Mouse (Mus musculus): ENCODE results near the gene Slc6a20a.

The Slc6a20a gene

DNA sequence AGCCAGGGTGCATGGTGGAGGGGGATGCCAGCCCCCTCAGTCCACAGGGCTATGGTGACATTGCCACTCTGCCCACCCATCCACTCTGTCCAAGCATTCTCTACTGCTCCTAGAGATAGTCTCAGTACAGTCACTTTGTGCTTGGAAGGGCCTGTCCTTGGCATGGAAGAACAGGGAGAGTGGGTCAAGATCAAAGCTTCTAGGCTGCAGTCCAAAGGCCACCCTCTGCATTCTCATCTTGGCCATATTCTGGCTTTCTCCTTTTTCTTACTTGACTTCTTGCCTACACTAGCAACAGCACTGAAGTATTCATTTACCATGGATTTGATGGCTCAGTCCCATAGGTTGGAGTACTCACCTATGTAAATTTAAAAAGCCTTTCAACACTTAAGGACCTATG, 40.5 kb downstream of the Slc6a20a start:
- no peak for DNase-seq (ENCODE audit: extremely low spot score)

GRCm38 (mm10) chr9:123636771-123637170, 41.9 kb downstream of the Slc6a20a start:
- no peak for DNase-seq (ENCODE audit: extremely low spot score)

GRCm38 (mm10) chr9:123632993-123633392, 45.7 kb downstream of the Slc6a20a start:
- no peak for DNase-seq (ENCODE audit: extremely low spot score)

GRCm38 (mm10) chr9:123632281-123632680, 46.4 kb downstream of the Slc6a20a start, which contains the start of gene Slc6a20b:
Gene Slc6a20b, minus strand, starts transcription at chr9:123632565.
- no peak for DNase-seq (ENCODE audit: extremely low spot score)

DNA sequence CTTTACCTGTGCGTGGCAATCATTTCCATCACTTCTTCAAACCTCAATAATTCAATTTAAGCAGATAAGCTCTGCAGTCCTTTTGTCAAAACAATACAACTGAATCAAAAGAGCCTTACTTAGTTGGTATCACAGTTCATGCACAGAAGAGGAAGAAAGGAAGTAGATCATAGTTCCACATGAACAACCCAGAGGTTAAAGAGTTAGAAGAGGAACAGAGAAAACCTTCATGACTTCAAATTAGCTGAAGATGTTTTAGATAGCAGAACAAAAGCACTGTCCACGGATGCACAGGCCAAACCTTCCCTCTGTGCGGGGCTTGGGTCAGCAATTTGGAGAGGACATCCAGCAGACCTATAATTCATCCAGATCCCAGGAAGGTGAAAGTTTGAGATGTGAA, 47.0 kb downstream of the Slc6a20a start:
- no peak for DNase-seq (ENCODE audit: extremely low spot score)

- no peak for DNase-seq (ENCODE audit: extremely low spot score)
Observed at GRCm38 (mm10) chr9:123625821-123626220, 52.9 kb downstream of the Slc6a20a start.

DNA sequence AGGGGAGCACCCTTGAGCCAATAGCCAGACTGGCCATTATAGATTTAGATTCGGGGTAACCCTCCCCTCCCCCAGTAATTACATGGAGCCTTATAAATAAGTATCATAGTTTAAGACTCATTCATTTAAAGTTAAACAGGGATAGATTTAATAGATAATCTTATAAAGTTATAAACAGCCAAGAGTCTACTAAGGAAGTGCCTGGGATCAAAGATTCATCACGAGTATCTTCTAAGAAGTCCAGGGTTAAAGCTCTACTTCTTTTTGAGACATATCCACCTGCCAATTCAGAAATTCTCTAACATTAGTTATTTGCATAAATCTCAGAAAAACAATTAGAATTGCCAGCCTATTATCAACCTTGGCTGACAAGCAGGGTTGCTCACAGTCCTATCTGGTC, 53.9 kb downstream of the Slc6a20a start:
- DNase-seq (ENCODE audit: extremely low spot score) = no peak

DNA sequence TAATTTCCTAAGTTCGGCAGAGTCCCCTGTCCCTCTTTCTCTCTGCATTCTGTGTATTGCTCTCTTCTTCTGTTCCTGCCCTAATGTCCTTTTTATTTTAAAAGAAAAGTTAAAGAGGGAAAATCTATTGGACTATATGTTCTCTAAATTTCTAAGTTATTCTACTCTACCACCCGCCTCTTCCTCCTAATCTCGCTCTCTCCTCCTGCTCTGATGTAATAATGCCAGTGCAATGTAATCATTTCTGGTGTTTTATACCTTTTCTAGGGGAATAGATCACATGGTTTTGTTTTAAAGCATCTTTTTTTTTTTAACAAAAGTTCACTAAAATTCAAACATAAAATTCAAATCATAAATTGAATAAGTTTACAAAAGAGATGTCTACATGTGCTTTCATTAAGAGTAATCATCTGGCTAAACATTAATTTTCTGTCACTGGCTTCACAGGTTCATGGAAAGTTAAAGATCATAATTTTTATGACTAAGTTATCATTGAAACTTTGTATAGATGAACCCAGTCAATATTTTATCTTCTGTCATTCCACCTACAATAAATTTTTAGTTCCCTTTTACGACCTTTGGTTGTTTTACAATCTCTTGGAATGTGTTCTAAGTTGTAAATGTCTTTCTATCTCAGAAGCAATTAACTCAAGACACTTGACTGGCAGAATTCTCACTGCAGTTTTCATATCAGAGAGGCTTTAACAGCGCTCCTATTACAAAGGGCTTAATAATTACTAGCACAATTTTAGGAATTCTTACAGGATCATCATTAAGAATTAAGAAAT, 58.2 kb downstream of the Slc6a20a start:
- DNase-seq (ENCODE audit: extremely low spot score) = no peak

GRCm38 (mm10) chr9:123601529-123601928, 77.2 kb downstream of the Slc6a20a start:
- no peak for DNase-seq (ENCODE audit: extremely low spot score)

DNA sequence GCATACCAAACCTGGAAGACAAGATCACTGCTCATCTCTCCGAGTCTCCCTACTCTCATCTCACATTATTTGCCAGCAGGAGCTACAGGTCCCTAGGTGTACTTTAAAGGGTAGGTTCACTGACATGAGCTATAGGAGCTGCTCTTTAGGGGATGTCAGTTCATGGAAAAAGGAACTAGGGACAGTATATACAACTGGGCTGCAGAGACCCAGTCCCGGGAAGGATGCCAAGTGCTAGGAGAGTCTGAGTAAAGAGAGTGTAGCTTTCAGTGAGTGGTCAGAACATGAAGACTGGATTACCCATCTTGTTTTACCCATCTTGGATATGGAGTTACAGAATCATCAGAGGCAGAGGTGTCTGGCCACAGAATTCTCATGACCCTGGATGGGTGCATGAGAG, 81.3 kb downstream of the Slc6a20a start:
- DNase-seq (ENCODE audit: extremely low spot score) = no peak

GRCm38 (mm10) chr9:123596910-123597309, 81.8 kb downstream of the Slc6a20a start:
- no peak for DNase-seq (ENCODE audit: extremely low spot score)

GRCm38 (mm10) chr9:123595194-123595593, 83.5 kb downstream of the Slc6a20a start:
- no peak for DNase-seq (ENCODE audit: extremely low spot score)

- DNase-seq (ENCODE audit: extremely low spot score) = no peak
Observed at GRCm38 (mm10) chr9:123589240-123589910, 89.3 kb downstream of the Slc6a20a start.
